Mouse (Mus musculus) thymus, adult 2 months (tissue): ENCODE data around the gene Tap1.
"Not testable (repeated sequence)": the region's sequence is repeated elsewhere in the genome, so short reads cannot be mapped to it uniquely, and the experiment has no call there.

Experiments used
- CTCF ChIP-seq: fragments of 200-500 bp; IDR thresholded peaks from 2 replicates; pipeline ENCODE4 v1.5.1; 2012; ENCODE audit warnings: mild to moderate bottlenecking, control low read depth, low read length, moderate library complexity, borderline replicate concordance; ENCODE audit not compliant: control insufficient read depth, poor library complexity, insufficient read depth; ENCODE audit errors: extremely low read depth
- POLR2A ChIP-seq: fragments of 200-500 bp; IDR thresholded peaks from 2 replicates; pipeline ENCODE4 v1.6.1; 2012; ENCODE audit warnings: mild to moderate bottlenecking, low read length, control low read depth, moderate library complexity; ENCODE audit not compliant: control insufficient read depth, poor library complexity, insufficient read depth; ENCODE audit errors: extremely low read depth

DNA sequence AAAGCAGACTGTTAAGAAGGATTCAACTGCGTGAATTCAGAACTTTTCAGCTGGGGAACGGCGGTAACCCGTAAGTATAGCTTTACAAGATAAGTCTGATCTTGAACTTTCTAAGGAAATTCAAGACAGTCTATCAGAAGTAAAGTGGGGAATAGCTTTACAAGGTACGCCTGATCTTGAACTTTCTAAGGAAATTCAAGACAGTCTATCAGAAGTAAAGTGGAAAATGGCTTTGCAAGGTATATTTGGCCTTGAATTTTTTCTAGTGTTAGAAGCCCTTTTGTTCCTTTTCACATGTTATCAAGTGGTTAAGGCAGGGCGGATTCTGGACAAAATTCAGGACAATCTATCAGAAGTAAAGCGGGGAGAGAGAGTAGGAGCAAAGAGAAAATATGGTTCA lies 32.4 kb downstream of the Tap1 start:
- not testable (repeated sequence) for TF ChIP-seq POLR2A, CTCF
